Mouse (Mus musculus): ENCODE results near the gene Fcgrt. TPM values are rescaled to one million over a fixed set of nuclear protein-coding genes. Genes with fewer than 3 reads are reported as not detected.

Fcgrt gene
- polyA plus RNA-seq, 1 experiment = 120 TPM

- H3K4me1 ChIP-seq (ENCODE audit: control insufficient read depth, insufficient read depth, low read length) = peaks cover 17% of the 10 kb centered on the region
These were observed 21.5 kb upstream of the Fcgrt start for GRCm38 (mm10) chr7:45125144-45125600.

DNA sequence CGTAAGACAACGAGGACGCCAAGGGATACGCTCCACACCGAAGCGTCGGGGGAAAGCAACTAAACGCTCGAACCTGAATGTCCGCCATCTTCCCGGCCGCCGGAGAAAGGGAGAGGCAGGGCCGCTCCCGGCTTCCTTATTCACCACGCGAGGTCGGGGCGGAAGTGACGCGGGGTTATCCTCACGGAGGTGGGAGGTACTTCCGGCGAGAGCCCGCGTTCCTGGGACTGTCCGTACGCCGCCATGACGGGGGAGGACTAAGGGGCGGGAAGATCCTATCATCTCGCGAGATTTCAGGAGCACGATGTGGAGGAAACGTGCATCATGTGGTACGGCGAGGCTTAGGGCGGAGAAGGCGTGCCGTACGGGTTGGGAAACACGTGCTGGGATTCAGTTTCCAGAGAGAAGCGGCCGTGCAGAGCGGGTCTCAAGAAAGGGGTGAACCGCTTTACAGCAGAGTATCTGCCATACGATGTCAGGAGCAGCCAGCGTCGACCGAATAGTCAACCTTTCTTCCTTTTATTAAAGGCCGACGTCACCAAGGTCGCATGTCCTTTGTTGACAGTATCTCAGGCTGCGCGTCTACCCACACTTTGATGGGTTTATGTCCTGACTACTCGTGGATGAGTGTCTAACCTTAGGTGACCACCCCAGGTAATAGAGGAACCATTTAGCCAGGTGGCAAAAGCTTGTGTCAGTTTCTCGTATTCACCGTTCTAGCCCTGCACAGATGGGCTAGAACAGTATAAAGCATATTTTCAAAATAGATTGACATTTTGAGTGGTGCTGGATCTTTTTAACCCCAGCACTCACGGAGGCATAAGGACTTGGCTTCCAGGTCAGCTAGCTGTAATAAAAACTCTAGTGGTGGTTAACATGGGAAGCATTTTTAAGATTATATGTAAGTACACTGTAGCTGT is 20.8 kb upstream of the Fcgrt start, which contains the start of gene Rps11:
Gene Rps11 (minus strand): TSS at position 216 of the 920 bp plus-strand sequence.
- WGBS = 1% methylated on average over 59 of the region's 59 CpGs
- no peak for TF ChIP-seq CTCF (IDR thresholded peaks at IDR 0.05; ENCODE audit: insufficient read depth, low read length)
- peak; percentile 82 for TF ChIP-seq POLR2A (IDR thresholded peaks at IDR 0.05; ENCODE audit: borderline replicate concordance, extremely low read depth, low read depth, low read length)
- peak; percentile 98 for DNase-seq
- H3K4me1 ChIP-seq (ENCODE audit: control insufficient read depth, insufficient read depth, low read length) = peaks cover 13% of the 10 kb centered on the region; the same call in 1 of the 2 replicates
- peak within 1 kb of the TSS; percentile 98 for H3K4me3 ChIP-seq (replicated peaks; ENCODE audit: extremely low read depth, low read depth, low read length)

More at GRCm38 (mm10) chr7:45125144-45125600, 21.5 kb upstream of the Fcgrt start:
- no peak for DNase-seq
- TF ChIP-seq POLR2A (IDR thresholded peaks at IDR 0.05; ENCODE audit: borderline replicate concordance, extremely low read depth, low read depth, low read length) = no peak
- TF ChIP-seq CTCF (IDR thresholded peaks at IDR 0.05; ENCODE audit: insufficient read depth, low read length) = no peak
- no peak overlapping the region for H3K4me3 ChIP-seq (replicated peaks; ENCODE audit: extremely low read depth, low read depth, low read length)
- 44% methylated on average over 7 of the region's 7 CpGs for WGBS

GRCm38 (mm10) chr7:45123186-45123570 is 19.5 kb upstream of the Fcgrt start:
- peaks cover 13% of the 10 kb centered on the region; the same call in 1 of the 2 replicates for H3K4me1 ChIP-seq (ENCODE audit: control insufficient read depth, insufficient read depth, low read length)
- DNase-seq = no peak
- no peak for TF ChIP-seq POLR2A (IDR thresholded peaks at IDR 0.05; ENCODE audit: borderline replicate concordance, extremely low read depth, low read depth, low read length)
- TF ChIP-seq CTCF (IDR thresholded peaks at IDR 0.05; ENCODE audit: insufficient read depth, low read length) = no peak
- H3K4me3 ChIP-seq (replicated peaks; ENCODE audit: extremely low read depth, low read depth, low read length) = peak overlapping the region; percentile 98
- WGBS = 11% methylated on average over 12 of the region's 12 CpGs

GRCm38 (mm10) chr7:45122561-45123185 is 19.0 kb upstream of the Fcgrt start:
- Histone ChIP-seq H3K4me3 (replicated peaks; ENCODE audit: extremely low read depth, low read depth, low read length) (no peak overlapping the region), H3K4me1 (ENCODE audit: control insufficient read depth, insufficient read depth, low read length) (peaks cover 13% of the 10 kb centered on the region; the same call in 1 of the 2 replicates)
- no peak for DNase-seq
- 68% methylated on average over 15 of the region's 15 CpGs for WGBS
- no peak for TF ChIP-seq CTCF (IDR thresholded peaks at IDR 0.05; ENCODE audit: insufficient read depth, low read length)
- no peak for TF ChIP-seq POLR2A (IDR thresholded peaks at IDR 0.05; ENCODE audit: borderline replicate concordance, extremely low read depth, low read depth, low read length)

DNA sequence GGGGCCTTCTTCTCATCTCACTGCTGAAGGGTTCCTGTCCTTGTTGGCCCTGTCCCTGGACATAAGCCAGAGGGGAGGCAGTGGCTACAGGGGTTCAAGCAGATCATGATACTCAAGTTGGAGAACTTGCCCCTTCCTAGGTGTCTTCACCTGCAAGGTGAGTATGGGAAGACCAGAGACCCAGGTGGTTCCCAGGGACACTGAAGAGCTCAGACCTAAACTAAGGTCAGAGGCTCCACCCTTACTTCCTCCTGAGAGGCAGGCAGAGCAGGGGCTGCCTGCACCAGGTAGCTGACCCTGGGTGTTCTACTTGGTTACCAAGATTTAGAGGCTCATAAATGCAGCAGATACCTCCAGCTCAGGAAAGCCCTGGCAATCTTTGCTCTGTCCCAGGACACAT is 18.3 kb upstream of the Fcgrt start:
- Histone ChIP-seq H3K4me1 (ENCODE audit: control insufficient read depth, insufficient read depth, low read length) (peaks cover 9% of the 10 kb centered on the region; the same call in 1 of the 2 replicates), H3K4me3 (replicated peaks; ENCODE audit: extremely low read depth, low read depth, low read length) (peak overlapping the region; percentile 42)
- TF ChIP-seq CTCF (IDR thresholded peaks at IDR 0.05; ENCODE audit: insufficient read depth, low read length) (no peak), POLR2A (IDR thresholded peaks at IDR 0.05; ENCODE audit: borderline replicate concordance, extremely low read depth, low read depth, low read length) (no peak)
- no peak for DNase-seq

GRCm38 (mm10) chr7:45121404-45121803 is 17.8 kb upstream of the Fcgrt start:
- no peak for DNase-seq
- peak overlapping the region; percentile 42 for H3K4me3 ChIP-seq (replicated peaks; ENCODE audit: extremely low read depth, low read depth, low read length)
- no peak for TF ChIP-seq CTCF (IDR thresholded peaks at IDR 0.05; ENCODE audit: insufficient read depth, low read length)
- peak; percentile 70; the same call in 1 of the 2 replicates for TF ChIP-seq POLR2A (IDR thresholded peaks at IDR 0.05; ENCODE audit: borderline replicate concordance, extremely low read depth, low read depth, low read length)
- 21% methylated on average over 8 of the region's 8 CpGs for WGBS
- peaks cover 8% of the 10 kb centered on the region; the same call in 1 of the 2 replicates for H3K4me1 ChIP-seq (ENCODE audit: control insufficient read depth, insufficient read depth, low read length)

DNA sequence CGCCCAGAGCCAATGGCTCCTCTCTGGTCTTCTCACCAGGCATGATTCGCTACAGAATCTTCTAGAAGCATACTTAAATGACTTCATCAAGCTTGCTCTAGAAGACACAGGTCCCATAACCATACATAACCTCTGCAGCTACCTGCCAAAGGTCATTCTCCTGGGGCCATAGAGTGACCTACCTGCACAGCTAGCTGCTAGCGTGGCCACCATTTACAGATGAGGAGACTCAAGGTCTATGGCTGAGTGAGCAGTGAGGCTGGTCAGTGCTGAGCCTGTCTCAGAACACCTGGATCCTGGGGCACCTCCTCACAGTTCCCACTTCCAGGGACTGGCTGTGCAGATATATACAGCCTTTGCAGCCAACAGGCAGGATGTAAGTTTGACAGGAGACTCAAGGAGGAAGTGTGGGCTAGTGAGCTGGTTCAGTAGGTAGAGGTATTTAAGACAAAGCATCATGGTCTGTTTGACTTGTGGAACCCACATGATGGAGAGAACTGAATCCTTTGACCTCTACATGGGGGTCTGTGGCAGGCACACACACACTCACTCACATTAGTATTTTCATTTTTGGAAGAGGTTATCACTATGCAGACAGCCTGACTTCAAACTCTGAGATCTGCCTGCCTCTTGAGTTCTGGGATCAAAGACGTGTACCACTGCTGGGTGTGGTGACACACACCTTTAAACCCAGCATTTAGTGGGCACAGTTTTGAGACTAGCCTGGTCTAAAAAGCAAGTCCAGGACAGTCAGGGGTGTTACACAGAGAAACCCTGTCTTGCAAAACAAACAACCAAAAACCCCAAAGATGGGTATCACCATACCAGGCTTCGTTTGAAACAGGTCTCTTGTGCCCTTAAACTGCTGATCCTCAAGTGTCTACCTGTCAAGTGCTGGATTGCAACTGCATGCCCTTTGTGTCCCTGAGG is 16.4 kb upstream of the Fcgrt start:
- no peak overlapping the region for H3K4me3 ChIP-seq (replicated peaks; ENCODE audit: extremely low read depth, low read depth, low read length)
- no peak for DNase-seq
- WGBS = 75% methylated on average over 5 of the region's 5 CpGs
- peaks cover 8% of the 10 kb centered on the region; the same call in 1 of the 2 replicates for H3K4me1 ChIP-seq (ENCODE audit: control insufficient read depth, insufficient read depth, low read length)
- TF ChIP-seq CTCF (IDR thresholded peaks at IDR 0.05; ENCODE audit: insufficient read depth, low read length) (no peak), POLR2A (IDR thresholded peaks at IDR 0.05; ENCODE audit: borderline replicate concordance, extremely low read depth, low read depth, low read length) (no peak)

DNA sequence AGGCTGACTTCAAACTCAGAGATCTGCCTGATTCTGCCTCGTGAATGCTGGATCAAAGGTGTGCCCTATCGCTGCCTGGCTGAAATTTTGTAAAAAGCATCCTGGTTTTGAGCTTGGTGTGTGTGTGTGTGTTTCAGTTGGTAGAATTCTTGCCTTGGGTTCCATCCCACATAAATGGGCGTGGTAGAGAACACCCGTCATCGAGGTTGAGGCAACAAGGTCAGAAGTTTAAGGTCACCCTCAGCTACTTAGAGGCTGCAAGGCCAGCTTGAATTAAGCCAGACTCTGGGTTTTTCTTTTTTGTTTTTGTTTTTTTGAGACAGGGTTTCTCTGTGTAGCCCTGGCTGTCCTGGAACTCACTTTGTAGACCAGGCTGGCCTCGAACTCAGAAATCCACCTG is 14.7 kb upstream of the Fcgrt start:
- 77% methylated on average over 6 of the region's 6 CpGs for WGBS
- Histone ChIP-seq H3K4me1 (ENCODE audit: control insufficient read depth, insufficient read depth, low read length) (peaks cover 6% of the 10 kb centered on the region; the same call in 1 of the 2 replicates), H3K4me3 (replicated peaks; ENCODE audit: extremely low read depth, low read depth, low read length) (no peak overlapping the region)
- no peak for TF ChIP-seq POLR2A (IDR thresholded peaks at IDR 0.05; ENCODE audit: borderline replicate concordance, extremely low read depth, low read depth, low read length)
- no peak for DNase-seq
